Mouse (Mus musculus): ENCODE data around the gene Lipk. TPM values are rescaled to one million over a fixed set of nuclear protein-coding genes. Genes with fewer than 3 reads are reported as not detected.

Gene Lipk
- polyA plus RNA-seq, 1 experiment: not detected

DNA sequence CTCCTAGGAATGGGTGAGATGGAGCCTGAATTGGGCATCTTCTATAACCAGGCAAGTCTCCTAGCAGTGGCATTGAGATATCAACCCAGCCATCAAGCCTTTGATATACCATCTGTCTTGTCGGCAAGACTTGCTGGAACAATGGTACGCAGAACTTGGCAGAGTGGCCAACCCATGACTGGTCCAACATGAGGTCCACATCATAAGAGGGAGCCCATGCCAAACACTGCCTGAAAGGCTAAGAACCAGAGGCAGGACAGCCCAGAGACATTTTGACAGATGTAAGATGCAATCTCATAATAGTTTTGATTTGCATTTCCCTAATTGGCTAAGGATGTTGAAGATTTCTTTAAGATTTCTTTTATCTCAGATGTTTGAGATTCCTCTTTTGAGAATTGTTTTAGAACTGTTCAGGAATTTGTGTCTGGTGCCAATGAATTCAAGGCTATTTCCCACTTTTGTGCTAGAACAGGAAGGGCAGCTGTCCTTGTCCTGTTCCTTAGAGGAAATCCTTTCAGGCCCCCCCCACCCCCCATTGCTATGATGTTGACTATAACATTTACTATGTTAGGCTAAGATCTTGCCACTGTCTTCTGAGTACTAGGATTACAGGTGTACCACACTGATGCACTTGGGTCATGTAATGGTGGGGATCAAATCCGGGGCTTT lies 41.4 kb downstream of the Lipk start:
- Histone ChIP-seq H3K4me3 (replicated peaks; ENCODE audit: control insufficient read depth, low read depth, low read length) (no peak overlapping the region), H3K4me1 (ENCODE audit: control insufficient read depth, insufficient read depth, low read length) (no peaks in the 10 kb centered on the region), H3K27ac (ENCODE audit: control insufficient read depth, insufficient read depth, low read depth, low read length, poor library complexity) (no peak overlapping the region)
- TF ChIP-seq CTCF (IDR thresholded peaks at IDR 0.05; ENCODE audit: control insufficient read depth, insufficient read depth, low read length): no peak
- TF ChIP-seq POLR2A (IDR thresholded peaks at IDR 0.05; ENCODE audit: borderline replicate concordance, control insufficient read depth, low read depth, low read length): no peak
- WGBS: 78% methylated on average over 3 of the region's 3 CpGs

- no peak overlapping the region for H3K4me3 ChIP-seq (replicated peaks; ENCODE audit: control insufficient read depth, low read depth, low read length)
- 70% methylated on average over 3 of the region's 3 CpGs for WGBS
- no peaks in the 10 kb centered on the region for H3K4me1 ChIP-seq (ENCODE audit: control insufficient read depth, insufficient read depth, low read length)
- H3K27ac ChIP-seq (ENCODE audit: control insufficient read depth, insufficient read depth, low read depth, low read length, poor library complexity): no peak overlapping the region
- no peak for TF ChIP-seq POLR2A (IDR thresholded peaks at IDR 0.05; ENCODE audit: borderline replicate concordance, control insufficient read depth, low read depth, low read length)
- no peak for TF ChIP-seq CTCF (IDR thresholded peaks at IDR 0.05; ENCODE audit: control insufficient read depth, insufficient read depth, low read length)
Measured at GRCm38 (mm10) chr19:34051502-34051901, 43.4 kb downstream of the Lipk start.

DNA sequence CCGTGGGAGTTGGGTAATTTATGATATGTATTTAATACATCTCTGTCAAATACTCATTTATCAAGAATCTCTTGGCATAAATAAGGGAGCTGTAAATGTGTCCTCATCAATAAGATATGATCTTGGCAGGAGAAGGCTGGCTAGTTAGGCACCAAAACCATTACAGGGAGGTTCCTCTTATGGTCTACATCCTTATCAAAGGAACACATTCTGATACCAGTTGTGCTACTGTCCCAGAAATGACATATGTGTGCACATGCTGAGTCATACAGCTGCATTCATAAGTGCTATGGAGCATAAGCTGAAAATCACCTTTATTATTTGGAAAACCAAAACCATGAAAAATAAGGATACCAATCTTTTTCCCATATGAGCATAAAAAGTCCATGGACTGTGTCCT lies 55.5 kb downstream of the Lipk start:
- Histone ChIP-seq H3K27ac (ENCODE audit: control insufficient read depth, insufficient read depth, low read depth, low read length, poor library complexity) (no peak overlapping the region), H3K4me1 (ENCODE audit: control insufficient read depth, insufficient read depth, low read length) (no peaks in the 10 kb centered on the region), H3K4me3 (replicated peaks; ENCODE audit: control insufficient read depth, low read depth, low read length) (no peak overlapping the region)
- TF ChIP-seq CTCF (IDR thresholded peaks at IDR 0.05; ENCODE audit: control insufficient read depth, insufficient read depth, low read length) (no peak), POLR2A (IDR thresholded peaks at IDR 0.05; ENCODE audit: borderline replicate concordance, control insufficient read depth, low read depth, low read length) (no peak)
- WGBS: 47% methylated on average over 1 of the region's 1 CpGs

DNA sequence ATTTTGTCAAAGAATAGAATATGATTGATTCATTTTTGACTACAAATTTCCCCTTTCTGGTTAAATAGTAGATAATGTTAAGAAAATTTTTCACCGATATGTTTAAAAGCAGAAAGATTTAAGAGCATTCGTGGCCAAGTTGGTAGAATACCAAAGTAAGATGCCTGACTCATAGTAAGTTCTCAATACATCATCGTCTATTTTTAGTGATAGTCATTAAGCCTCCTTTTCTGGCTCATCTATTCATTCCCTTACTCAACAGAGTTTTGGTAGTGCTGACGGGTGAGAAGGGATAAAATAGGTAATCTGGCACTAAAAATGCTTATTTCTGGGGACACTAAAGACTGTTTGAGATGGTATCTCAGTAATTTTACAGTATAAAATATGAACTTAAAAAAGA lies 56.0 kb downstream of the Lipk start:
- no peak overlapping the region for H3K4me3 ChIP-seq (replicated peaks; ENCODE audit: control insufficient read depth, low read depth, low read length)
- 80% methylated on average over 4 of the region's 4 CpGs for WGBS
- H3K27ac ChIP-seq (ENCODE audit: control insufficient read depth, insufficient read depth, low read depth, low read length, poor library complexity): no peak overlapping the region
- TF ChIP-seq POLR2A (IDR thresholded peaks at IDR 0.05; ENCODE audit: borderline replicate concordance, control insufficient read depth, low read depth, low read length): no peak
- no peak for TF ChIP-seq CTCF (IDR thresholded peaks at IDR 0.05; ENCODE audit: control insufficient read depth, insufficient read depth, low read length)
- no peaks in the 10 kb centered on the region for H3K4me1 ChIP-seq (ENCODE audit: control insufficient read depth, insufficient read depth, low read length)

GRCm38 (mm10) chr19:34066779-34067472 lies 58.8 kb downstream of the Lipk start, which contains the start of gene Lipn:
Gene Lipn, plus strand, starts transcription at chr19:34067358.
- no peak within 1 kb of the TSS for H3K4me3 ChIP-seq (replicated peaks; ENCODE audit: control insufficient read depth, low read depth, low read length)
- no peak within 1 kb of the TSS for H3K27ac ChIP-seq (ENCODE audit: control insufficient read depth, insufficient read depth, low read depth, low read length, poor library complexity)
- no peaks in the 10 kb centered on the region for H3K4me1 ChIP-seq (ENCODE audit: control insufficient read depth, insufficient read depth, low read length)
- TF ChIP-seq POLR2A (IDR thresholded peaks at IDR 0.05; ENCODE audit: borderline replicate concordance, control insufficient read depth, low read depth, low read length): no peak
- TF ChIP-seq CTCF (IDR thresholded peaks at IDR 0.05; ENCODE audit: control insufficient read depth, insufficient read depth, low read length): no peak
- 55% methylated on average over 9 of the region's 9 CpGs for WGBS

- Histone ChIP-seq H3K4me3 (replicated peaks; ENCODE audit: control insufficient read depth, low read depth, low read length) (no peak overlapping the region), H3K27ac (ENCODE audit: control insufficient read depth, insufficient read depth, low read depth, low read length, poor library complexity) (no peak overlapping the region), H3K4me1 (ENCODE audit: control insufficient read depth, insufficient read depth, low read length) (no peaks in the 10 kb centered on the region)
- no peak for TF ChIP-seq CTCF (IDR thresholded peaks at IDR 0.05; ENCODE audit: control insufficient read depth, insufficient read depth, low read length)
- no peak for TF ChIP-seq POLR2A (IDR thresholded peaks at IDR 0.05; ENCODE audit: borderline replicate concordance, control insufficient read depth, low read depth, low read length)
Measured at GRCm38 (mm10) chr19:34074239-34074638, 66.1 kb downstream of the Lipk start.

DNA sequence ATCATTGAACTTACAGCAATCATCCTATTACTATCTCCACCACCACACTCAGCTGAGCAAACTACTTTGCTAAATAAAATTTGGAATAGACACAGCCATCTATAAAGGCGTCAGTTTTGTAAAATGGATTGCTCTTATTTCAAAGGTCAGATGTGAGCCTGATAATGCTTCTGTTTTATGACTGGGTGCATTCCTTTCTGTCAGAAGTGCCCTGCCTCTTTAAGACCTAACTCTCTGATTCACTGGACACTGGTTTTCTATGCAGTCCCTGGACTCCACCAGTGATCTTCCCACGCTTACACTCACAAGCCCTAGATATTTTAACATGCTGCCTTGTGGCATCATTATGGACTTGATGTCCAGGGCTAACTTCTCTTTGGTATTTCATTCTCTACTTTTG lies 70.0 kb downstream of the Lipk start:
- no peak overlapping the region for H3K4me3 ChIP-seq (replicated peaks; ENCODE audit: control insufficient read depth, low read depth, low read length)
- TF ChIP-seq POLR2A (IDR thresholded peaks at IDR 0.05; ENCODE audit: borderline replicate concordance, control insufficient read depth, low read depth, low read length) (no peak), CTCF (IDR thresholded peaks at IDR 0.05; ENCODE audit: control insufficient read depth, insufficient read depth, low read length) (no peak)
- H3K27ac ChIP-seq (ENCODE audit: control insufficient read depth, insufficient read depth, low read depth, low read length, poor library complexity): no peak overlapping the region
- WGBS: 80% methylated on average over 2 of the region's 2 CpGs
- no peaks in the 10 kb centered on the region for H3K4me1 ChIP-seq (ENCODE audit: control insufficient read depth, insufficient read depth, low read length)

- 80% methylated on average over 3 of the region's 3 CpGs for WGBS
- no peak overlapping the region for H3K27ac ChIP-seq (ENCODE audit: control insufficient read depth, insufficient read depth, low read depth, low read length, poor library complexity)
- H3K4me3 ChIP-seq (replicated peaks; ENCODE audit: control insufficient read depth, low read depth, low read length): no peak overlapping the region
- TF ChIP-seq POLR2A (IDR thresholded peaks at IDR 0.05; ENCODE audit: borderline replicate concordance, control insufficient read depth, low read depth, low read length) (no peak), CTCF (IDR thresholded peaks at IDR 0.05; ENCODE audit: control insufficient read depth, insufficient read depth, low read length) (no peak)
- no peaks in the 10 kb centered on the region for H3K4me1 ChIP-seq (ENCODE audit: control insufficient read depth, insufficient read depth, low read length)
Measured at GRCm38 (mm10) chr19:34089011-34089680, 81.1 kb downstream of the Lipk start.

All from bone marrow, adult 2 months (tissue).